Mouse (Mus musculus): ENCODE data around the gene Vmn2r108.
"Not testable (repeated sequence)": the region's sequence is repeated elsewhere in the genome, so short reads cannot be mapped to it uniquely, and the experiment has no call there.

Gene Vmn2r108

GRCm38 (mm10) chr17:20481231-20481630 is at the start of gene Vmn2r108:
TSS of gene Vmn2r108 (minus strand) at chr17:20481331.
- in situ Hi-C loops (cut with MboI, MseI) = no loop called here

GRCm38 (mm10) chr17:20508247-20508646 is 27.1 kb upstream of the Vmn2r108 start:
- in situ Hi-C loops (cut with MboI, MseI) = not testable (repeated sequence)

GRCm38 (mm10) chr17:20497858-20498257 is 16.7 kb upstream of the Vmn2r108 start, which contains the start of gene Vmn1r225:
TSS of gene Vmn1r225 (plus strand) at chr17:20498158.
- in situ Hi-C loops (cut with MboI, MseI) = no loop called here

GRCm38 (mm10) chr17:20473311-20473710 is 7.8 kb downstream of the Vmn2r108 start:
- in situ Hi-C loops (cut with MboI, MseI) = no loop called here

- in situ Hi-C loops (cut with MboI, MseI) = no loop called here
Measured at GRCm38 (mm10) chr17:20439263-20439662, 41.9 kb downstream of the Vmn2r108 start.

- in situ Hi-C loops (cut with MboI, MseI) = no loop called here
Measured at GRCm38 (mm10) chr17:20413846-20414245, 67.3 kb downstream of the Vmn2r108 start, which contains the start of gene Vmn1r224. TSS of gene Vmn1r224 (plus strand) at chr17:20414146.
